Mouse (Mus musculus): Measurements from ENCODE around the gene Cfdp1.

DNA sequence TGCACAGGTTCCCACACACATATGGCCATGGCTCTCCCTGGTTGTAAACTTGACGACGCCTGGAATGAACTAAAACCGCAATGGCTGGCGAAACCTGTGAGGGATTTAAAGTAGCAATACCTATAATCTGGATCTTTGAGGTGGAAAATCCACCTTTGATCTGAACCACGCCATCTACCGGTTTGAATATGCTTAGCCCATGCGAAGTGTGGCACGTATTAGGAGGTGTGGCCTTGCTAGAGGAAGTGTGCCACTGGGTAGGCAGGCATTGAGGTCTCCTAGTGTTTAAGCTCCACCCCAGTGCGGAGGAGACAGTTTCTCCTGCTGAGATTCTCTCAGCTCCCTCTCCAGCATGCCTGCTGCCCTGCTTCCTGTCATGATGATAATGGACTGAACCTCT lies 23.6 kb upstream of the Cfdp1 start:
- TF ChIP-seq CTCF (IDR thresholded peaks at IDR 0.05; ENCODE audit: borderline replicate concordance, extremely low read depth, insufficient read depth, insufficient read length): no peak
- no peak for TF ChIP-seq POLR2A (IDR thresholded peaks at IDR 0.05; ENCODE audit: borderline replicate concordance, extremely low read depth, insufficient read depth, insufficient read length, poor library complexity, severe bottlenecking)

Data from brain, embryonic 14.5 days (tissue).